Mouse (Mus musculus): ENCODE measurements around the gene Rmi1. TPM values are rescaled to one million over a fixed set of nuclear protein-coding genes. Genes with fewer than 3 reads are reported as not detected.
"Not testable (repeated sequence)": the region's sequence is repeated elsewhere in the genome, so short reads cannot be mapped to it uniquely, and the experiment has no call there.

The Rmi1 gene
- total RNA-seq (2017) = 22.6 and 31.9 TPM in 2 replicates

GRCm38 (mm10) chr13:58402003-58402743 is at the start of gene Rmi1:
Rmi1 (plus strand) TSS chr13:58402248.
- peak; percentile 89 for ATAC-seq (replicated peaks; ENCODE audit: low read depth, poor library complexity, severe bottlenecking)

GRCm38 (mm10) chr13:58352996-58353395 is 49.1 kb upstream of the Rmi1 start:
- no peak for ATAC-seq (replicated peaks; ENCODE audit: low read depth, poor library complexity, severe bottlenecking)

GRCm38 (mm10) chr13:58358629-58359303 is 43.3 kb upstream of the Rmi1 start, which contains the start of gene Kif27:
Kif27 (minus strand) TSS chr13:58359122.
- peak; percentile 99 for ATAC-seq (replicated peaks; ENCODE audit: low read depth, poor library complexity, severe bottlenecking)

- ATAC-seq (replicated peaks; ENCODE audit: low read depth, poor library complexity, severe bottlenecking) = peak; percentile 45
Measured at GRCm38 (mm10) chr13:58359304-58359653, 42.8 kb upstream of the Rmi1 start.

DNA sequence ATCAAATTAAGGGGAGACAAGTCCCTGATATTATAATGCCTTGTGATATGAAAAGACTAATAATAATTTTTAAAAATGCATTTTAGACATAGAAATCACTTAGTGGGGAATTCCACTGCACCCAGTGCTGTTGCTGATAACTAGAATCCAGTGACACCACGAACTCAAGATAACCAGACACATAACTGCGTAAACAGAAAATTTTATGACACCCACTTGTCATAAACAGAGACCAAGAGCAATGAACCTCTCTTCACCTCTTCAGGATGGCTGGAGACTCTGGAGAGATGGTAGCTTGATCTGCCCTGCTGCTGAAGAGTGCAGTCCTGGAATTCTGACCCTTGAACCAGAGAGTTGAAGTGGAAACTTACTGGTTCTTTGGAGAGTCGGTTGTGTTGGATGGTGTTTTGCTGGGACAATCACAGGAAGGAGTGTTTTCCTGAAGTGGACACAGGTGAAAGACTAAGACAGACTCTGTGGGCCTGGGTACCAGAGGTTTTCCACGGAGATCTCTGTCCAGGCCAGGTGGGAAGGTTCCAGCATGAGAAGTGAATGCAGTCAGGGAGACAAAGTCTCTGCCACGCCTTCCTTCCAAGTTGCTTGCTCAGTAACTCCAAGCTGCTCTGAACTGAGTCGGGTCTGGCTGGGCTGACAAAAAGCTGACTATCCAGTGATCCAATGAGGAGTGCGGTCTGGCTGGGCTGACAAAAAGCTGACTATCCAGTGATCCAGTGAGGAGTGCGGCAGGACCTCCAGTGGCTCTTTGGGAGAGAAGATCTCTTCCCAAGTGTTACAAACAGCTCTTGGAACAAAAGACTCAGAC is 37.5 kb upstream of the Rmi1 start:
- ATAC-seq (replicated peaks; ENCODE audit: low read depth, poor library complexity, severe bottlenecking) = no peak

DNA sequence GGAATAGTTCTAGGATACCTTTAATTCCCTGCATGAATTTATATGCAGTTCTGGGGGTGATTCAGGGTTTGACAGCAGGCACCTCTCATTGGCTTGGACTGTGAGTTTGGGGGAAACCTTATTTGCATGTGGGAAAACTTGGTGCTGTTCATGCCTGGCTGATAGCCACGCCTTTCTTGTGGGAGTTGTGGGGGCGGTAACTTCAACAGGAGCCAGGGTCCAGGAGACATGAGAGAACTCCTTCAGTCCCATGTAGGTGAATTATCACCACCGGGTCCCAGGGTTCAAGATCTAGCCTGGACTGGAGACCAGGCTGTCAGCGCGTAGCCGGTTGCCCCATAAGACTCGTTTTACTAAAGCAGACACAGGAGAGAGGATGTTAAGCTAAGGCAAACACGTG is 36.9 kb upstream of the Rmi1 start:
- ATAC-seq (replicated peaks; ENCODE audit: low read depth, poor library complexity, severe bottlenecking) = not testable (repeated sequence)

- peak; percentile 62; the same call in 1 of the 2 replicates for ATAC-seq (replicated peaks; ENCODE audit: low read depth, poor library complexity, severe bottlenecking)
Measured at GRCm38 (mm10) chr13:58366373-58366772, 35.7 kb upstream of the Rmi1 start.

GRCm38 (mm10) chr13:58367641-58368040 is 34.4 kb upstream of the Rmi1 start:
- ATAC-seq (replicated peaks; ENCODE audit: low read depth, poor library complexity, severe bottlenecking) = no peak

DNA sequence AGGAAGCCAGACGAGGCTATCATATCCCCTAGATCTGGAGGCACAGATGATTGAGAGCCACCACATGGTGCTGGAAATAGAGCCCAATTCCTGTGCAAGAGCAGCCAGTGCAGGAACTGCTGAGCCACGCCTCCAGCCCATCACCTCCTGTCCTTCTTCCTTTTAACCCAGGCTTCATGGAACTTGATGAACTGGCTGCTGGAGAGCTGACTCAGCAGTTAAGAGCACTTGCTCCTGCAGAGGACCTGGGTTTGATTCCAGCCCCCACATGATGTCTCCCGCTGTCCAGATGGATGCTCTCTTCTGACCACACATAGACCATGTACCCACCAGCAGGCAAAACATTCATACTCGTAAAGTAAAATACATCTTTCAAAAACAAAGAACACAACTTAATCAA is 33.2 kb upstream of the Rmi1 start:
- ATAC-seq (replicated peaks; ENCODE audit: low read depth, poor library complexity, severe bottlenecking) = no peak

- no peak for ATAC-seq (replicated peaks; ENCODE audit: low read depth, poor library complexity, severe bottlenecking)
Measured at GRCm38 (mm10) chr13:58372278-58373152, 29.5 kb upstream of the Rmi1 start.

- no peak for ATAC-seq (replicated peaks; ENCODE audit: low read depth, poor library complexity, severe bottlenecking)
Measured at GRCm38 (mm10) chr13:58373153-58373470, 28.9 kb upstream of the Rmi1 start.

DNA sequence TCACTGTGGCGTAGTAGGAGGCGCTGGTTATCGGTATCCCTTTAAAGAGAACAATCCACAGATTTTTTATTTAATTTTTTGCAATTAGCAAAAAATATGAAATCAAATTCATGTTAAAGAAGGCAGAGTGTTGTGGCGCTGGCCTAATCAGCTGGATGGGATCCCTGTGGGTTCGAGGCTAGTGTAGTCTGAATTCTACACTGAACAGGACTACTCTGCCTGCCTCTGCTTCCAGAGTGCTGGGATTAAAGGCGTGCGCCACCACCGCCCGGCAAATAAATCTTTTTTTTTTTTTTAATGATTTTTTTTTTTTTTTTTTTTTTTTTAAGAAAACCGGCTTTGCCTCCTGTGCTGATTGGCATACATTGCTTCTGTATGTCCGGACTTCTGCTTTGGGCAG is 17.7 kb upstream of the Rmi1 start:
- no peak for ATAC-seq (replicated peaks; ENCODE audit: low read depth, poor library complexity, severe bottlenecking)

DNA sequence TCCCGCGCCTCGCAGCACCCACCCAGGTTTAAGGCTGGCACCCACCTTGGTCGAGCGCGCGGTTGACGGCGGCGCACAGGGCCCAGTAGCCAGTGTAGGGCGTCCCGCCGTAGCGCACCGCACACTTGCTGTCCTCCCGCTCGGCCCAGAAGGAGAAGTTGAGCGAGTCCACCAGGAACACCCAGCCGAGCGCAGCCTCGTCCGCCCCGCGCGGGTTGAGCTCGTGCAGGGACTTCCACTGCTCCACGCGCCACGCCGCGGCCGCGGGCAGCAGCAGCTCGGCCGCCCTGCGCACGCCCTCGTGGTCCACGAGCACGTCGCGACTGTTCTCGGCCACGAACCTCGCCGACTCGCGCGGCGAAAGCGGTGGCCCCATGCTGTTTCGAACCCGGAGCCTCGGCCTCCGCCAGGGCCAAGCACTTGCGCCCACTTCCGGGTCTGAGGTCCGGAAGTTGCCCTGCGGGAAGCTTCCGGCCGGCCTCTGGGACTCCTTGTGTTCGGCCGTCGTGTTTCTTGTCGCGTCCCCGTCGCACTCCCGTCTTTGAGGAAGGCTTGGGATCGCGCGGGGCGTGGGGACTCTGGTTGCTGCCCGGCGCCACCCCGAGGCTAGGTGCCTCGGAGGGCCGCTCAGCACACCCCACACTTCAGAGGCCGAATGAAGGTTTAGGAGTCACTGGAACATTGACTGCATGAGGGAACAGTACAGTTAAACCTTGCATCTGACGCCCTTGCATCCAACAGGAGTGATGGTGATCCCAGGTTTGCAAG is 17.1 kb upstream of the Rmi1 start, which contains the start of gene 2210016F16Rik:
Gene 2210016F16Rik, minus strand, starts transcription at position 447 of the 768 bp plus-strand sequence.
- peak; percentile 43 for ATAC-seq (replicated peaks; ENCODE audit: low read depth, poor library complexity, severe bottlenecking)

DNA sequence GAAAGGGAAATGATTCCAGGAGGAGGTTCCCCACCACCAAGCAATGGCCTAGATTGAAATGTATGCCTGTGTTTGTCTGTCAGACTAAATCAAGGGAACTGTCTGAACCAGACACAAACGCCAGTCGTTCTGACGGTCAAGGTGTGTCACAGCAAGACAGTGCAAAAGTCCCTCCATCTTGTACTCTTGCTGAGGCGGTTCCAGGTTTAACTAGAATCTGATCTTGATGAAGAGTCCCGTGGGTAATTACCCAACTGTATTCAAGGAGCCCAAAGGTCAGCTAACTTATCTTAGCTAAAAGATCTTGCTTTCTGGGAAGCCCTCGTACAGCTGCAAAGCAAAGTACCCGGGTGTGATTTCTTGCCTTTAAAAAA is 16.5 kb upstream of the Rmi1 start:
- ATAC-seq (replicated peaks; ENCODE audit: low read depth, poor library complexity, severe bottlenecking) = no peak

- ATAC-seq (replicated peaks; ENCODE audit: low read depth, poor library complexity, severe bottlenecking) = peak; percentile 67
Measured at GRCm38 (mm10) chr13:58387948-58388347, 14.1 kb upstream of the Rmi1 start.

- ATAC-seq (replicated peaks; ENCODE audit: low read depth, poor library complexity, severe bottlenecking) = no peak
Measured at GRCm38 (mm10) chr13:58388379-58388778, 13.7 kb upstream of the Rmi1 start.

DNA sequence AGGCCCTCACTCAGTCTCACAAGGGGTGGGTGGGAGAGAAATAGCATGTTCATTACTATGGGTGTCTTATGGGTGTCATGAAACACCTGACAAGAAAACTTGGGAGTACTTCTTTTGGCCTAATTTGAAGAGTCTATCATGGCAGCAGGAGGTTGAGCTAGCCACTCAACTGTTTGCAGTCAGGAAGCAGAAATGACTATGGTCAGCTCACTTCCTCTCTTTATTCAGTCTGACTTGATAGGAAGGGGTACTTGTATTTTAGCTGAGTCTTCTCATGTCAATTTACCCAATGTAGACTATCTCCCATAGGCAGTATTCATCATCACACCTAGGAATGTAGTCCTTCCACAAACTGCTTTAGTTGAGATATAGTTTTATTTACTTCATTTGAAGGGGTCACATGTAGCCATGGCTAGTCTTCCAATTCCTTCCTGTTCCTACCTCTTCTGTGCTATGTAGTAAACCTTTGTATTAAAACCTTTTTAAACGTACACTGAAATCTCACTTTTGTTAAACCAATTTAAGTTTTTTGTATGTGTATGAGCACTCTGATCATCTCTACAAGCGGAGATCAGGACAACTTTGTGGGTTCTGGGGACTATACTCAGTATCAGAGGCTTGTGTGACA is 12.6 kb upstream of the Rmi1 start:
- ATAC-seq (replicated peaks; ENCODE audit: low read depth, poor library complexity, severe bottlenecking) = peak; percentile 8; the same call in 1 of the 2 replicates

DNA sequence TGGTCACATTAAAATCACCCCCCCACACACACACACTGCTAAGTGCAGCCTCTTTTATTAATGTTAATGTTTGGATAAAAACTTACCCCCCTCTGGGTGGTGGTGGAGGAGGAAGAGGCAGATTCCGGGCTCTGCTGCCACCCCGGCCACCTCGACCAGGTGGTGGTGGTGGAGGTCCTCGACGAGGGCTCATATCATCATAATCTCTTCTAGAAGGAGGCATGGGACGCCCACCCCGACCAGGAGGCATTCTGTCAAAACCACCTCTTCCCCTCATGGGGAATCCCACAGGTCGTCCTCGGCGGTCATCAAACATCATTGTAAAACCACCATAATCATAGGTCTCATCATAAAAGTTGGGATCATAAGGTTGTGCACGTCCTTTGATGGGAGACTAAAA is 7.7 kb upstream of the Rmi1 start:
- ATAC-seq (replicated peaks; ENCODE audit: low read depth, poor library complexity, severe bottlenecking) = not testable (repeated sequence)

DNA sequence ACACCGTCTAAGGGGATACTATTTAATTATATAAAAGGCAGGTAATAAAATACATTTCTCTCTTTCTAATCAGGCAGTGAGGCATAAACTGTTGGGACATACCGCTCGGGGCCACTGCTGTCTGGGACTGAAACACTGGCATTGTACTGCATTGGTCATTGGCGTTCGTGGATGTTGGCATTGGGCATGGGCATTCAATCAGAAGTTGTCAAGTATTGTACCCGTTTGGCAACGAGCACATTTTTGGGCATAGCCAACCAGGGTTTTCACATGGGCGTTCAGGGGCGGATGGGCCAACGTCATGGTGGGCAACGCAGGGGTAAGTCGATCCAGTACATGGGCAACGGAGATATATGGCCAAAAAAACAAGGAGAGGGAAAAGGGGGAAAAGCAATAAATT is 4.4 kb upstream of the Rmi1 start:
- ATAC-seq (replicated peaks; ENCODE audit: low read depth, poor library complexity, severe bottlenecking) = no peak

Data from common myeloid progenitor, adult 5-6 weeks (primary cell).